In the genomic region with DNA sequence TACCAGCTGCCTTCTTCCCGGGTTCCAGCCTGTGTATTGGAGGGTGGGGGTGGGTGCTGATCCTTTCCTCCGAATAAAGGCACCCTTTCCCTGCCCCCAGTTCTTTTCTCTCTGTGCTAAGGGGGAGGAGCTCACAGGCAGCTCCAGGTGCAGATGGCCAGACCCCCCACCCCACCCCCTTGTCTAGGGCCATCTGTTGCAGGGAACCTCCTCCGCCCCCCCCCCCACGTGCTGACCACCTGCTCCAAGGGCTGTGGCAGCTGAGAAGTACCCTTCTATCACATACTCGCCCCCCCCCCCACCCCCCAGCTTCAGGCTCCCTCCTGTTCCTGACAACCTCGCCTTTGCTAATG, we compare ENCODE assay signal across 9 mouse cellular contexts. TPM values are rescaled to one million over a fixed set of nuclear protein-coding genes. Genes with fewer than 3 reads are reported as not detected.
A peak's percentile ranks its signal among the peaks of the same experiment; 100 is the strongest.
DNase-seq lines count a peak whose midpoint lies in the region; ATAC-seq lines count a peak whose summit lies in the region.
"Had no signal": no experiment of that assay in that cellular context is flagged by ENCODE, and none has a peak within 500 bp of the region (broad histone marks: within the 10 kb centered on the region; RNA-seq: fewer than 3 reads in every experiment).

No protein-coding gene starts in this region.

- H3K36me3 ChIP-seq in heart, embryonic 13.5 days: peaks cover 14% of the 10 kb centered on the region
- peaks cover 17% of the 10 kb centered on the region for H3K36me3 ChIP-seq in hindbrain, embryonic 12.5 days
- no peaks in the 10 kb centered on the region; the same call in 1 of the 2 replicates for H3K36me3 ChIP-seq in midbrain, embryonic 15.5 days (replicated peaks)

- peak overlapping the region; percentile 71 for H3K27ac ChIP-seq in heart, embryonic 13.5 days (replicated peaks)
- peak overlapping the region; percentile 96 for H3K27ac ChIP-seq in hindbrain, embryonic 12.5 days
- peak overlapping the region; percentile 93 for H3K27ac ChIP-seq in midbrain, embryonic 15.5 days

- H3K9me3 ChIP-seq in heart, embryonic 13.5 days: no peaks in the 10 kb centered on the region
- H3K9me3 ChIP-seq in hindbrain, embryonic 12.5 days (replicated peaks): no peaks in the 10 kb centered on the region
- H3K9me3 ChIP-seq in midbrain, embryonic 15.5 days: no peaks in the 10 kb centered on the region

- H3K4me3 ChIP-seq in heart, embryonic 13.5 days: peak overlapping the region; percentile 81
- peak overlapping the region; percentile 90 for H3K4me3 ChIP-seq in hindbrain, embryonic 12.5 days
- peak overlapping the region; percentile 83; the same call in 1 of the 2 replicates for H3K4me3 ChIP-seq in midbrain, embryonic 15.5 days

- no peak for DNase-seq in heart, adult 18-20 months
- DNase-seq in ZHBTc4 (ENCODE audit: low read depth, low spot score): peak; percentile 38
- no peak for DNase-seq in layer of hippocampus, postnatal 14 days (ENCODE audit: low spot score in 2 of 2)
- no peak for DNase-seq in T-cell, adult 2 months (ENCODE audit: low spot score)
- DNase-seq in thymus, postnatal 25 days: no peak

- WGBS in heart, embryonic 13.5 days: 7% methylated on average over 3 of the region's 6 CpGs
- WGBS in hindbrain, embryonic 12.5 days: 0% methylated on average over 6 of the region's 6 CpGs
- WGBS in midbrain, embryonic 15.5 days: 0% methylated on average over 3 of the region's 6 CpGs

- H3K4me2 ChIP-seq in heart, embryonic 13.5 days: peak overlapping the region; percentile 88
- peak overlapping the region; percentile 90 for H3K4me2 ChIP-seq in hindbrain, embryonic 12.5 days (replicated peaks)
- H3K4me2 ChIP-seq in midbrain, embryonic 15.5 days: peak overlapping the region; percentile 86

- H3K4me1 ChIP-seq in heart, embryonic 13.5 days: peaks cover 39% of the 10 kb centered on the region
- peaks cover 43% of the 10 kb centered on the region for H3K4me1 ChIP-seq in hindbrain, embryonic 12.5 days
- H3K4me1 ChIP-seq in midbrain, embryonic 15.5 days: peaks cover 31% of the 10 kb centered on the region

- ATAC-seq in heart, embryonic 13.5 days (ENCODE audit: extremely low read depth, insufficient number of reproducible peaks, low FRiP score, low TSS enrichment): no peak
- peak; percentile 21; the same call in 1 of the 2 replicates for ATAC-seq in hindbrain, embryonic 12.5 days (ENCODE audit: low FRiP score)
- peak; percentile 10 for ATAC-seq in midbrain, embryonic 15.5 days (replicated peaks)

- no peaks in the 10 kb centered on the region for H3K27me3 ChIP-seq in heart, embryonic 13.5 days (replicated peaks)
- H3K27me3 ChIP-seq in hindbrain, embryonic 12.5 days: no peaks in the 10 kb centered on the region
- no peaks in the 10 kb centered on the region for H3K27me3 ChIP-seq in midbrain, embryonic 15.5 days (replicated peaks)
- H3K27me3 ChIP-seq: Patski had no signal

- peak overlapping the region; percentile 96 for H3K9ac ChIP-seq in heart, embryonic 13.5 days
- H3K9ac ChIP-seq in hindbrain, embryonic 12.5 days: peak overlapping the region; percentile 96
- no peak overlapping the region; the same call in 1 of the 2 replicates for H3K9ac ChIP-seq in midbrain, embryonic 15.5 days

RNA-seq across cellular contexts. Expression of gene Numbl, which starts 0.4 kb away (rescaled TPM):
- 8.3 and 8.8 TPM in 2 replicates for polyA plus RNA-seq in heart, embryonic 13.5 days (2015; fragmentation: Nextera tagmentation; extraction: Ambion mirVana)
- 1 to 10 TPM; 2.4 to 3.3 TPM for total RNA-seq in heart, adult 18-20 months (2021)
- 60.2 and 63.0 TPM in 2 replicates for polyA plus RNA-seq in hindbrain, embryonic 12.5 days (2016; fragmentation: Nextera tagmentation; extraction: Ambion mirVana)
- polyA plus RNA-seq in midbrain, embryonic 15.5 days (2015; fragmentation: Nextera tagmentation; extraction: Ambion mirVana): 58.7 and 66.3 TPM in 2 replicates
- total RNA-seq in layer of hippocampus, postnatal 14 days (2021): 100 to 1,000 TPM; 144 to 148 TPM

RNA-seq across cellular contexts. Expression of gene Coq8b, which starts 25.0 kb away (rescaled TPM):
- 10.2 and 12.0 TPM in 2 replicates for polyA plus RNA-seq in heart, embryonic 13.5 days (2015; fragmentation: Nextera tagmentation; extraction: Ambion mirVana)
- 10 to 100 TPM in 1 of 2 experiments, 1 to 10 TPM in 1; 9.8 to 11.3 TPM for total RNA-seq in heart, adult 18-20 months (2021)
- 23.2 and 24.3 TPM in 2 replicates for polyA plus RNA-seq in hindbrain, embryonic 12.5 days (2016; fragmentation: Nextera tagmentation; extraction: Ambion mirVana)
- 26.9 and 27.9 TPM in 2 replicates for polyA plus RNA-seq in midbrain, embryonic 15.5 days (2015; fragmentation: Nextera tagmentation; extraction: Ambion mirVana)
- 10 to 100 TPM; 27.1 to 30.9 TPM for total RNA-seq in layer of hippocampus, postnatal 14 days (2021)

RNA-seq across cellular contexts. Expression of gene Itpkc, which starts 29.4 kb away (rescaled TPM):
- 2.3 and 3.3 TPM in 2 replicates for polyA plus RNA-seq in heart, embryonic 13.5 days (2015; fragmentation: Nextera tagmentation; extraction: Ambion mirVana)
- total RNA-seq in heart, adult 18-20 months (2021): 1 to 10 TPM; 4.6 TPM
- 10.2 and 10.7 TPM in 2 replicates for polyA plus RNA-seq in hindbrain, embryonic 12.5 days (2016; fragmentation: Nextera tagmentation; extraction: Ambion mirVana)
- 8.5 and 8.7 TPM in 2 replicates for polyA plus RNA-seq in midbrain, embryonic 15.5 days (2015; fragmentation: Nextera tagmentation; extraction: Ambion mirVana)
- total RNA-seq in layer of hippocampus, postnatal 14 days (2021): 1 to 10 TPM; 7.3 to 8.0 TPM
